Mouse (Mus musculus): ENCODE data around the gene Med17. TPM values are rescaled to one million over a fixed set of nuclear protein-coding genes. Genes with fewer than 3 reads are reported as not detected.

Gene Med17
- polyA plus RNA-seq, 1 experiment from 2014 or later: 40.1 TPM

GRCm38 (mm10) chr9:15211876-15212275 lies 67.9 kb downstream of the Med17 start:
- Histone ChIP-seq H3K9ac (no peak overlapping the region), H3K4me3 (no peak overlapping the region), H3K27me3 (no peaks in the 10 kb centered on the region), H3K9me3 (replicated peaks) (no peaks in the 10 kb centered on the region), H3K27ac (no peak overlapping the region), H3K36me3 (ENCODE audit: poor library complexity, severe bottlenecking) (no peaks in the 10 kb centered on the region), H3K4me2 (no peak overlapping the region), H3K4me1 (no peaks in the 10 kb centered on the region)
- ATAC-seq: no peak
- WGBS: 80% methylated on average over 3 of the region's 3 CpGs

Small RNAs within 50 kb of the gene (microRNA-seq; reads per million reads assigned to microRNA genes)
- gene Gm49349: not detected
- gene mmu-mir-7650: not detected

Other genes with a start within 250 kb of the Med17 start
- 94.1 and 101 TPM in 2 replicates for gene Panx1, start 234.5 kb downstream of the Med17 start, polyA plus RNA-seq (2015; fragmentation: Nextera tagmentation; extraction: Ambion mirVana)
- gene Hephl1, start 167.8 kb downstream of the Med17 start, polyA plus RNA-seq (2015; fragmentation: Nextera tagmentation; extraction: Ambion mirVana): not detected in 2 replicates
- 2.7 and 4.4 TPM in 2 replicates for gene Vstm5, start 40.9 kb downstream of the Med17 start, polyA plus RNA-seq (2015; fragmentation: Nextera tagmentation; extraction: Ambion mirVana)
- gene Taf1d, start 26.3 kb upstream of the Med17 start, polyA plus RNA-seq (2015; fragmentation: Nextera tagmentation; extraction: Ambion mirVana): 64.8 and 66.2 TPM in 2 replicates
- gene 4931406C07Rik, start 26.5 kb upstream of the Med17 start, polyA plus RNA-seq (2015; fragmentation: Nextera tagmentation; extraction: Ambion mirVana): 9.3 and 10.0 TPM in 2 replicates
- 19.2 and 19.3 TPM in 2 replicates for gene Cep295, start 77.9 kb upstream of the Med17 start, polyA plus RNA-seq (2015; fragmentation: Nextera tagmentation; extraction: Ambion mirVana)
- gene Smco4, start 213.5 kb upstream of the Med17 start, polyA plus RNA-seq (2015; fragmentation: Nextera tagmentation; extraction: Ambion mirVana): 1.6 and 2.8 TPM in 2 replicates

Data from forebrain, embryonic 13.5 days (tissue).